Mouse (Mus musculus) liver, embryonic 14.5 days (tissue): ENCODE results near the gene Arhgap21. TPM values are rescaled to one million over a fixed set of nuclear protein-coding genes. Genes with fewer than 3 reads are reported as not detected.

Source experiments
- ATAC-seq: fragments of 200-750 bp; cut with Nextera tagmentation; 2 replicates; pipeline ENCODE4 v1.8.0; 2017; ENCODE audit warnings: moderate number of reproducible peaks, mild to moderate bottlenecking, moderate library complexity; ENCODE audit not compliant: insufficient read depth
- DNase-seq, 3 experiments: peaks; one replicate each; pipeline ENCODE4 v3.0.0-alpha.2; 2012 to 2013; ENCODE audit warnings: low read depth in 3 of 3, low spot score in 3 of 3
- H3K27ac ChIP-seq: fragments of 300-500 bp; sonication (generic); 2 replicates; pipeline ENCODE4 v1.5.1; 2014; ENCODE audit warnings: moderate library complexity, mild to moderate bottlenecking, control low read depth, inconsistent platforms
- H3K27me3 ChIP-seq: fragments of 300-500 bp; sonication (generic); 2 replicates; pipeline ENCODE4 v1.6.1; 2014; ENCODE audit warnings: mild to moderate bottlenecking, low read length, moderate library complexity; ENCODE audit not compliant: control insufficient read depth, insufficient read depth
- H3K36me3 ChIP-seq: fragments of 300-500 bp; sonication (generic); replicated peaks from 2 replicates; pipeline ENCODE4 v1.6.1; 2014; ENCODE audit warnings: low read depth; ENCODE audit not compliant: control insufficient read depth, insufficient read depth
- H3K4me1 ChIP-seq, 2 experiments: fragments of 200-500 bp in 1 of 2; fragments of 300-500 bp in 1 of 2; sonication (generic) in 1 of 2; replicated peaks; 2 replicates each; pipeline ENCODE4 v1.6.1; 2012 to 2014; ENCODE audit warnings: antibody characterized with exemption in 1 of 2, inconsistent platforms in 1 of 2, low read length in 1 of 2; ENCODE audit not compliant: control insufficient read depth in 2 of 2, insufficient read depth in 2 of 2
- H3K4me2 ChIP-seq: fragments of 300-500 bp; sonication (generic); 2 replicates; pipeline ENCODE4 v1.6.1; 2014; ENCODE audit warnings: low read depth, mild to moderate bottlenecking, control low read depth, moderate library complexity
- H3K4me3 ChIP-seq, 2 experiments: fragments of 200-500 bp in 1 of 2; fragments of 300-500 bp in 1 of 2; sonication (generic) in 1 of 2; 2 replicates each; pipeline ENCODE4 v1.5.1; 2012 to 2014; ENCODE audit warnings: low read depth in 2 of 2, low read length in 2 of 2, mild to moderate bottlenecking in 2 of 2, control low read depth in 1 of 2, inconsistent platforms in 1 of 2, moderate library complexity in 1 of 2; ENCODE audit not compliant: insufficient read depth in 1 of 2
- H3K9ac ChIP-seq: fragments of 300-500 bp; sonication (generic); replicated peaks from 2 replicates; pipeline ENCODE4 v1.6.1; 2014; ENCODE audit warnings: mild to moderate bottlenecking, control low read depth, moderate library complexity
- H3K9me3 ChIP-seq: fragments of 300-500 bp; sonication (generic); 2 replicates; pipeline ENCODE4 v1.6.1; 2016; ENCODE audit warnings: low read length, mixed read lengths; ENCODE audit not compliant: control insufficient read depth
- CTCF ChIP-seq: IDR thresholded peaks from 2 replicates; pipeline ENCODE4 v1.5.1; 2016; ENCODE audit warnings: antibody characterized with exemption, low read depth, control low read depth
- EP300 ChIP-seq: IDR thresholded peaks from 2 replicates; pipeline ENCODE4 v1.6.1; 2016; ENCODE audit warnings: antibody characterized with exemption, low read depth
- whole genome bisulfite sequencing: fragments of 180-500 bp; shearing (Covaris S2); extraction: QIAGEN DNeasy Blood & Tissue Kit; methylation state at CpG from one replicate; pipeline ENCODE4 v1.1.7; 2014; ENCODE audit not compliant: insufficient replicate concordance; 5-methylcytosine and 5-hydroxymethylcytosine counted together
- polyA plus RNA-seq, 2 experiments: library from polyadenylated mRNA; depleted of rRNA in 1 of 2; stranded (reverse) in 1 of 2; unstranded in 1 of 2; fragments of >200 nt; fragmentation: Nextera tagmentation in 1 of 2; extraction: Ambion mirVana in 1 of 2; gene quantifications; 2 replicates each; pipeline versions ENCODE4 v1.2.1 to v1.2.3; 2012 to 2014

The Arhgap21 gene
- polyA plus RNA-seq, 2 experiments, result 8.4 to 10.9 TPM

GRCm38 (mm10) chr2:21002538-21002937, 33.9 kb upstream of the Arhgap21 start:
- H3K27ac ChIP-seq, result no peak overlapping the region
- no peak overlapping the region for H3K9ac ChIP-seq
- no peaks in the 10 kb centered on the region for H3K27me3 ChIP-seq
- 64% methylated on average over 8 of the region's 8 CpGs for WGBS
- TF ChIP-seq CTCF (no peak), EP300 (no peak)
- no peak overlapping the region for H3K4me3 ChIP-seq
- no peaks in the 10 kb centered on the region for H3K9me3 ChIP-seq
- H3K4me2 ChIP-seq, result no peak overlapping the region
- no peaks in the 10 kb centered on the region for H3K36me3 ChIP-seq
- H3K4me1 ChIP-seq, result no peaks in the 10 kb centered on the region
- DNase-seq (no peak), ATAC-seq (no peak)

GRCm38 (mm10) chr2:21001156-21001555, 32.5 kb upstream of the Arhgap21 start:
- Histone ChIP-seq H3K27me3 (no peaks in the 10 kb centered on the region), H3K4me3 (no peak overlapping the region), H3K9ac (no peak overlapping the region), H3K36me3 (no peaks in the 10 kb centered on the region), H3K27ac (no peak overlapping the region), H3K4me1 (no peaks in the 10 kb centered on the region), H3K4me2 (no peak overlapping the region), H3K9me3 (no peaks in the 10 kb centered on the region)
- DNase-seq (no peak), ATAC-seq (no peak)
- TF ChIP-seq CTCF (no peak), EP300 (no peak)
- 57% methylated on average over 5 of the region's 5 CpGs for WGBS

- ATAC-seq (no peak), DNase-seq (no peak)
- Histone ChIP-seq H3K9ac (no peak overlapping the region), H3K27me3 (no peaks in the 10 kb centered on the region), H3K4me1 (no peaks in the 10 kb centered on the region), H3K4me2 (no peak overlapping the region), H3K9me3 (no peaks in the 10 kb centered on the region), H3K27ac (no peak overlapping the region), H3K4me3 (no peak overlapping the region), H3K36me3 (no peaks in the 10 kb centered on the region)
- WGBS, result 57% methylated on average over 2 of the region's 2 CpGs
- TF ChIP-seq EP300 (no peak), CTCF (no peak)
Observed at GRCm38 (mm10) chr2:20995547-20995946, 26.9 kb upstream of the Arhgap21 start.

- no peak for TF ChIP-seq EP300
- no peak for TF ChIP-seq CTCF
- Histone ChIP-seq H3K4me3 (no peak overlapping the region), H3K4me1 (no peaks in the 10 kb centered on the region), H3K9me3 (no peaks in the 10 kb centered on the region), H3K36me3 (no peaks in the 10 kb centered on the region), H3K27ac (no peak overlapping the region), H3K9ac (no peak overlapping the region), H3K27me3 (no peaks in the 10 kb centered on the region), H3K4me2 (no peak overlapping the region)
- 64% methylated on average over 2 of the region's 2 CpGs for WGBS
- DNase-seq (no peak), ATAC-seq (no peak)
Observed at GRCm38 (mm10) chr2:20991508-20991907, 22.8 kb upstream of the Arhgap21 start.

- Histone ChIP-seq H3K27me3 (no peaks in the 10 kb centered on the region), H3K36me3 (no peaks in the 10 kb centered on the region), H3K9ac (no peak overlapping the region), H3K4me3 (no peak overlapping the region), H3K27ac (no peak overlapping the region), H3K9me3 (no peaks in the 10 kb centered on the region), H3K4me2 (no peak overlapping the region), H3K4me1 (no peaks in the 10 kb centered on the region)
- TF ChIP-seq CTCF (no peak), EP300 (no peak)
- DNase-seq, result no peak
- 64% methylated on average over 2 of the region's 2 CpGs for WGBS
- no peak for ATAC-seq
Observed at GRCm38 (mm10) chr2:20990907-20991306, 22.2 kb upstream of the Arhgap21 start.

- H3K4me1 ChIP-seq, result no peaks in the 10 kb centered on the region
- WGBS, result 74% methylated on average over 3 of the region's 3 CpGs
- H3K4me2 ChIP-seq, result no peak overlapping the region
- H3K27me3 ChIP-seq, result no peaks in the 10 kb centered on the region
- ATAC-seq, result no peak
- H3K4me3 ChIP-seq, result no peak overlapping the region
- no peak for DNase-seq
- no peak overlapping the region for H3K9ac ChIP-seq
- no peaks in the 10 kb centered on the region for H3K9me3 ChIP-seq
- TF ChIP-seq CTCF (no peak), EP300 (no peak)
- H3K36me3 ChIP-seq, result no peaks in the 10 kb centered on the region
- no peak overlapping the region for H3K27ac ChIP-seq
Observed at GRCm38 (mm10) chr2:20990056-20990455, 21.4 kb upstream of the Arhgap21 start.
